ENCODE assay signal across 24 mouse cellular contexts in genomic region chr6:137503009-137503408, GRCm38 (mm10).
DNase-seq lines count a peak whose midpoint lies in the region; ATAC-seq and TF ChIP-seq lines count a peak whose summit lies in the region.
"Had no signal": no experiment of that assay in that cellular context is flagged by ENCODE, and none has a peak within 500 bp of the region (broad histone marks: within the 10 kb centered on the region; RNA-seq: fewer than 3 reads in every experiment).

No protein-coding gene starts in this region.

- no peaks in the 10 kb centered on the region for H3K27me3 ChIP-seq in ES-Bruce4 (ENCODE audit: control insufficient read depth, insufficient read depth, low read length, poor library complexity, severe bottlenecking)
- H3K27me3 ChIP-seq in heart, embryonic 11.5 days (ENCODE audit: control insufficient read depth, insufficient read depth, low read length) = no peaks in the 10 kb centered on the region
- no peaks in the 10 kb centered on the region for H3K27me3 ChIP-seq in hindbrain, postnatal 0 days (ENCODE audit: insufficient read depth, low read length)
- H3K27me3 ChIP-seq: forebrain, embryonic 13.5 days; hindbrain, embryonic 12.5 days; hindbrain, embryonic 15.5 days had no signal

- H3K36me3 ChIP-seq in ES-Bruce4 (ENCODE audit: control insufficient read depth, insufficient read depth, low read length, poor library complexity, severe bottlenecking) (peaks cover 2% of the 10 kb centered on the region; the same call in 1 of the 2 replicates), ES-E14 (ENCODE audit: control insufficient read depth, insufficient read depth, low read length, poor library complexity, severe bottlenecking) (no peaks in the 10 kb centered on the region; the same call in none of the 2 replicates)
- H3K36me3 ChIP-seq in heart, embryonic 11.5 days (ENCODE audit: control insufficient read depth, insufficient read depth, low read length) = no peaks in the 10 kb centered on the region
- no peaks in the 10 kb centered on the region for H3K36me3 ChIP-seq in hindbrain, postnatal 0 days (ENCODE audit: insufficient read depth, low read length)
- H3K36me3 ChIP-seq: forebrain, embryonic 10.5 days; heart, embryonic 10.5 days; hindbrain, embryonic 12.5 days had no signal

- no peak overlapping the region for H3K4me2 ChIP-seq in heart, embryonic 11.5 days
- H3K4me2 ChIP-seq in hindbrain, postnatal 0 days (ENCODE audit: low read depth, low read length) = no peak overlapping the region
- H3K4me2 ChIP-seq: forebrain, embryonic 13.5 days; hindbrain, embryonic 12.5 days; hindbrain, embryonic 15.5 days had no signal

- TF ChIP-seq CTCF in ES-Bruce4 (IDR thresholded peaks at IDR 0.05; ENCODE audit: low read depth, low read length) = no peak
- no peak for TF ChIP-seq CTCF in hindbrain, postnatal 0 days (IDR thresholded peaks at IDR 0.05; ENCODE audit: low read depth)

- no peak for ATAC-seq in heart, embryonic 11.5 days (replicated peaks; ENCODE audit: insufficient number of reproducible peaks, low FRiP score, low TSS enrichment)
- no peak for ATAC-seq in hindbrain, postnatal 0 days
- ATAC-seq: activated CD4-positive, CD25-positive, alpha-beta regulatory T cell, adult 4 months; CD4-positive, CD25-positive, alpha-beta regulatory T cell, adult 4 months; forebrain, embryonic 13.5 days; forebrain, embryonic 16.5 days had no signal

- peak overlapping the region; percentile 21; the same call in 1 of the 2 replicates for H3K9ac ChIP-seq in ES-Bruce4 (ENCODE audit: low read depth, poor library complexity, severe bottlenecking)
- H3K9ac ChIP-seq in ES-E14 (ENCODE audit: insufficient read depth, low read depth, low read length, poor library complexity, severe bottlenecking) = no peak overlapping the region
- H3K9ac ChIP-seq in heart, embryonic 11.5 days (ENCODE audit: low read depth, low read length) = no peak overlapping the region
- H3K9ac ChIP-seq in hindbrain, postnatal 0 days (replicated peaks; ENCODE audit: low read length) = no peak overlapping the region
- H3K9ac ChIP-seq: forebrain, embryonic 13.5 days; hindbrain, embryonic 12.5 days; hindbrain, embryonic 15.5 days had no signal

- peak; percentile 72 for DNase-seq in urinary bladder, postnatal 14 days (ENCODE audit: low spot score)
- no peak for DNase-seq in urinary bladder, postnatal 4 days (ENCODE audit: low spot score in 2 of 2)
- no peak for DNase-seq in ES-E14 (ENCODE audit: low read depth, low spot score)
- DNase-seq in urinary bladder, postnatal 36 days (ENCODE audit: low spot score in 2 of 2) = peak; percentile 52 to 62
- DNase-seq in hindbrain, postnatal 0 days (ENCODE audit: low spot score) = no peak
- DNase-seq: adrenal gland, adult 8-10 months; adrenal gland, postnatal 25 days; cerebellum, adult 11-12 months; cerebellum, adult 8-10 months; cerebellum, postnatal 10 days; cerebellum, postnatal 36 days; gastrocnemius, postnatal 10 days; gastrocnemius, postnatal 36 days had no signal

- H3K4me1 ChIP-seq in ES-Bruce4 (ENCODE audit: control insufficient read depth, insufficient read depth, low read length) = peaks cover 8% of the 10 kb centered on the region
- peaks cover 9 to 12% of the 10 kb centered on the region in 2 experiments for H3K4me1 ChIP-seq in ES-E14 (ENCODE audit: control insufficient read depth in 2 of 2, insufficient read depth in 2 of 2, low read length in 2 of 2, poor library complexity in 1 of 2)
- no peaks in the 10 kb centered on the region; the same call in 1 of the 2 replicates for H3K4me1 ChIP-seq in heart, embryonic 11.5 days (ENCODE audit: control insufficient read depth, insufficient read depth, low read length)
- no peaks in the 10 kb centered on the region for H3K4me1 ChIP-seq in hindbrain, postnatal 0 days (ENCODE audit: insufficient read depth, low read length)
- H3K4me1 ChIP-seq: forebrain, embryonic 10.5 days; forebrain, embryonic 13.5 days; hindbrain, embryonic 12.5 days; hindbrain, embryonic 15.5 days had no signal

- in situ Hi-C loops in ES-E14 (cut with MboI; ENCODE audit: low sequenced_read_pairs in 2 of 2, unreplicated experiment in 2 of 2) = no loop called here

- peak; percentile 80; the same call in 1 of the 2 replicates for TF ChIP-seq EP300 in ES-Bruce4 (IDR thresholded peaks at IDR 0.05; ENCODE audit: insufficient read depth, low read depth, low read length)

- peak overlapping the region; percentile 77 for H3K27ac ChIP-seq in ES-Bruce4 (ENCODE audit: insufficient read depth, low read length)
- H3K27ac ChIP-seq in ES-E14 (ENCODE audit: insufficient read depth, low read depth, low read length, poor library complexity, severe bottlenecking) = peak overlapping the region; percentile 1; the same call in 1 of the 2 replicates
- H3K27ac ChIP-seq in heart, embryonic 11.5 days (ENCODE audit: low read depth, low read length) = no peak overlapping the region
- no peak overlapping the region for H3K27ac ChIP-seq in hindbrain, postnatal 0 days
- H3K27ac ChIP-seq: forebrain, embryonic 10.5 days; forebrain, embryonic 13.5 days; heart, adult 2 months; heart, embryonic 10.5 days; hindbrain, embryonic 12.5 days; hindbrain, embryonic 15.5 days had no signal

- TF ChIP-seq POLR2A in ES-Bruce4 (IDR thresholded peaks at IDR 0.05; ENCODE audit: insufficient read depth, low read length) = no peak

- 82% methylated on average over 7 of the region's 7 CpGs for WGBS in heart, embryonic 11.5 days (ENCODE audit: insufficient replicate concordance)
- WGBS in hindbrain, postnatal 0 days = 90% methylated on average over 7 of the region's 7 CpGs

- H3K9me3 ChIP-seq in ES-Bruce4 (replicated peaks; ENCODE audit: control insufficient read depth, insufficient read depth, low read length, poor library complexity, severe bottlenecking) (no peaks in the 10 kb centered on the region), ES-E14 (ENCODE audit: control insufficient read depth, insufficient read depth, low read depth, low read length) (no peaks in the 10 kb centered on the region)
- no peaks in the 10 kb centered on the region for H3K9me3 ChIP-seq in heart, embryonic 11.5 days (replicated peaks; ENCODE audit: control insufficient read depth, low read length)
- no peaks in the 10 kb centered on the region for H3K9me3 ChIP-seq in hindbrain, postnatal 0 days (ENCODE audit: low read length)
- H3K9me3 ChIP-seq: forebrain, embryonic 10.5 days; forebrain, embryonic 13.5 days; heart, embryonic 10.5 days; hindbrain, embryonic 12.5 days; hindbrain, embryonic 15.5 days had no signal

- H3K4me3 ChIP-seq in ES-Bruce4 (ENCODE audit: low read depth, low read length) (no peak overlapping the region), ES-E14 (ENCODE audit: insufficient read depth in 1 of 2, low read depth in 1 of 2, low read length in 2 of 2, poor library complexity in 1 of 2, severe bottlenecking in 1 of 2) (no peak overlapping the region)
- H3K4me3 ChIP-seq in heart, embryonic 11.5 days (ENCODE audit: low read depth, low read length) = no peak overlapping the region
- no peak overlapping the region for H3K4me3 ChIP-seq in hindbrain, postnatal 0 days (ENCODE audit: low read length)
- H3K4me3 ChIP-seq: forebrain, embryonic 10.5 days; forebrain, embryonic 13.5 days; heart, adult 2 months; heart, embryonic 10.5 days; hindbrain, embryonic 12.5 days; hindbrain, embryonic 15.5 days had no signal

TF ChIP-seq in ES-E14, 5 proteins besides CTCF, POLR2A, EP300 and RAD21:
- TF ChIP-seq ZNF384 (IDR thresholded peaks at IDR 0.05; ENCODE audit: low read depth, low read length) = no peak
- no peak for TF ChIP-seq ZC3H11A (IDR thresholded peaks at IDR 0.05; ENCODE audit: borderline replicate concordance, low read depth, low read length)
- TF ChIP-seq HCFC1 (IDR thresholded peaks at IDR 0.05; ENCODE audit: borderline replicate concordance, insufficient read depth, low read length) = no peak
- TF ChIP-seq CHD2 (IDR thresholded peaks at IDR 0.05; ENCODE audit: low read depth, low read length) = no peak
- no peak for TF ChIP-seq MAFK (IDR thresholded peaks at IDR 0.05; ENCODE audit: insufficient read depth, low read depth, low read length)

Comparison
In these comparisons a context has a peak if more than half of its experiments do, and no peak if none do; other contexts are left out.
1. DNase-seq: peak in urinary bladder, postnatal 14 days (single experiment) and urinary bladder, postnatal 36 days (2 of 2); none in urinary bladder, postnatal 4 days (0 of 2), ES-E14 (single experiment) and hindbrain, postnatal 0 days (single experiment).
2. H3K27ac ChIP-seq: peak in ES-Bruce4 (single experiment) and ES-E14 (single experiment); none in heart, embryonic 11.5 days (single experiment) and hindbrain, postnatal 0 days (single experiment).